In genomic region chr4:54875506-54875905, GRCm38 (mm10) we compare ENCODE assay signal across 28 mouse cellular contexts.
DNase-seq lines count a peak whose midpoint lies in the region; ATAC-seq and TF ChIP-seq lines count a peak whose summit lies in the region.
"Had no signal": no experiment of that assay in that cellular context is flagged by ENCODE, and none has a peak within 500 bp of the region (broad histone marks: within the 10 kb centered on the region; RNA-seq: fewer than 3 reads in every experiment).

No protein-coding gene starts in this region.

- H3K4me3 ChIP-seq in kidney, adult 2 months (ENCODE audit: insufficient read depth, low read depth, low read length) = no peak overlapping the region
- no peak overlapping the region for H3K4me3 ChIP-seq in kidney, embryonic 14.5 days (ENCODE audit: low read length)
- no peak overlapping the region for H3K4me3 ChIP-seq in kidney, postnatal 0 days (replicated peaks; ENCODE audit: low read depth, low read length)
- H3K4me3 ChIP-seq: embryonic facial prominence, embryonic 13.5 days; embryonic facial prominence, embryonic 15.5 days; erythroblast, embryonic 14.5 days; forebrain, embryonic 10.5 days; forebrain, embryonic 12.5 days had no signal

- ATAC-seq in kidney, embryonic 14.5 days (ENCODE audit: low FRiP score, low TSS enrichment) = no peak
- ATAC-seq in kidney, postnatal 0 days (replicated peaks; ENCODE audit: low FRiP score, low read depth) = no peak
- ATAC-seq: CD4-positive, CD25-positive, alpha-beta regulatory T cell, adult 4 months; forebrain, embryonic 14.5 days; forebrain, embryonic 16.5 days had no signal

- peak; percentile 59 for DNase-seq in kidney, adult 2 months
- peak; percentile 15 for DNase-seq in kidney, postnatal 0 days (ENCODE audit: low spot score)
- no peak for DNase-seq in kidney, postnatal 4 days
- DNase-seq in Muller cell, postnatal 12 days (ENCODE audit: inconsistent ontology term) = peak; percentile 76
- DNase-seq in retina, embryonic 14.5 days (ENCODE audit: low spot score) = peak; percentile 35
- no peak for DNase-seq in right cerebral cortex, postnatal 14 days
- no peak for DNase-seq in B cell, adult 2 months
- DNase-seq: adrenal gland, adult 2 months; adrenal gland, postnatal 10 days; adrenal gland, postnatal 25 days; cerebellum, adult 11 months; cerebellum, adult 18-20 months; cerebellum, adult 8-10 months; cerebellum, adult 9-11 months; cerebellum, postnatal 14 days; cerebellum, postnatal 36 days; embryo, embryonic 11 days had no signal

- no peaks in the 10 kb centered on the region for H3K4me1 ChIP-seq in kidney, adult 2 months (ENCODE audit: control insufficient read depth, insufficient read depth, low read length)
- H3K4me1 ChIP-seq in kidney, embryonic 14.5 days (ENCODE audit: control insufficient read depth, insufficient read depth, low read length) = peaks cover 5% of the 10 kb centered on the region; the same call in 1 of the 2 replicates
- H3K4me1 ChIP-seq in kidney, postnatal 0 days (replicated peaks; ENCODE audit: insufficient read depth, low read length) = no peaks in the 10 kb centered on the region
- H3K4me1 ChIP-seq: embryonic facial prominence, embryonic 13.5 days; embryonic facial prominence, embryonic 15.5 days; forebrain, embryonic 10.5 days; forebrain, embryonic 12.5 days had no signal

- no peak for TF ChIP-seq CTCF in kidney, adult 2 months (conservative IDR thresholded peaks at IDR 0.05; ENCODE audit: insufficient read depth, insufficient read length, low read depth, low read length)
- no peak for TF ChIP-seq CTCF in kidney, postnatal 0 days (IDR thresholded peaks at IDR 0.05; ENCODE audit: low read depth)

- H3K27me3 ChIP-seq in kidney, adult 2 months (replicated peaks; ENCODE audit: control insufficient read depth, insufficient read depth, low read length) = no peaks in the 10 kb centered on the region; the same call in 1 of the 2 replicates
- H3K27me3 ChIP-seq in kidney, embryonic 14.5 days (ENCODE audit: control insufficient read depth, insufficient read depth, low read length) = no peaks in the 10 kb centered on the region
- no peaks in the 10 kb centered on the region for H3K27me3 ChIP-seq in kidney, postnatal 0 days (ENCODE audit: insufficient read depth, low read length)
- H3K27me3 ChIP-seq: CH12.LX; embryonic facial prominence, embryonic 13.5 days; embryonic facial prominence, embryonic 15.5 days; forebrain, embryonic 12.5 days had no signal

- TF ChIP-seq POLR2A in kidney, adult 2 months (IDR thresholded peaks at IDR 0.05; ENCODE audit: low read depth, low read length) = no peak

- no peak overlapping the region for H3K27ac ChIP-seq in kidney, adult 2 months (ENCODE audit: insufficient read depth, low read depth, low read length)
- H3K27ac ChIP-seq in kidney, embryonic 14.5 days (ENCODE audit: low read depth, low read length) = no peak overlapping the region
- no peak overlapping the region for H3K27ac ChIP-seq in kidney, postnatal 0 days
- H3K27ac ChIP-seq: embryonic facial prominence, embryonic 13.5 days; embryonic facial prominence, embryonic 15.5 days; forebrain, embryonic 10.5 days; forebrain, embryonic 12.5 days had no signal

- no peaks in the 10 kb centered on the region for H3K9me3 ChIP-seq in kidney, embryonic 14.5 days (ENCODE audit: control insufficient read depth, low read length)
- H3K9me3 ChIP-seq in kidney, postnatal 0 days (replicated peaks; ENCODE audit: low read length) = no peaks in the 10 kb centered on the region
- H3K9me3 ChIP-seq: embryonic facial prominence, embryonic 13.5 days; embryonic facial prominence, embryonic 15.5 days; forebrain, embryonic 10.5 days; forebrain, embryonic 12.5 days had no signal

- WGBS in kidney, adult 2 months = 67% methylated on average over 8 of the region's 8 CpGs
- 72% methylated on average over 8 of the region's 8 CpGs for WGBS in kidney, embryonic 14.5 days
- WGBS in kidney, postnatal 0 days = 67% methylated on average over 8 of the region's 8 CpGs

- no peak overlapping the region for H3K4me2 ChIP-seq in kidney, embryonic 14.5 days (replicated peaks; ENCODE audit: low read depth, low read length)
- no peak overlapping the region for H3K4me2 ChIP-seq in kidney, postnatal 0 days (ENCODE audit: low read length)
- H3K4me2 ChIP-seq: embryonic facial prominence, embryonic 13.5 days; embryonic facial prominence, embryonic 15.5 days; forebrain, embryonic 12.5 days had no signal

- H3K36me3 ChIP-seq in kidney, adult 2 months (ENCODE audit: control insufficient read depth, insufficient read depth, low read length) = no peaks in the 10 kb centered on the region
- H3K36me3 ChIP-seq in kidney, embryonic 14.5 days (ENCODE audit: control insufficient read depth, insufficient read depth, low read length) = no peaks in the 10 kb centered on the region
- H3K36me3 ChIP-seq in kidney, postnatal 0 days (ENCODE audit: insufficient read depth, low read length) = no peaks in the 10 kb centered on the region
- H3K36me3 ChIP-seq: embryonic facial prominence, embryonic 13.5 days; embryonic facial prominence, embryonic 15.5 days; forebrain, embryonic 10.5 days; forebrain, embryonic 12.5 days; G1E had no signal

- no peak overlapping the region for H3K9ac ChIP-seq in kidney, embryonic 14.5 days (ENCODE audit: low read depth, low read length)
- no peak overlapping the region for H3K9ac ChIP-seq in kidney, postnatal 0 days (ENCODE audit: low read depth, low read length)
- H3K9ac ChIP-seq: embryonic facial prominence, embryonic 13.5 days; embryonic facial prominence, embryonic 15.5 days; forebrain, embryonic 12.5 days had no signal

Comparison
In these comparisons a context has a peak if more than half of its experiments do, and no peak if none do; other contexts are left out.
1. DNase-seq: peak in kidney, adult 2 months (single experiment), kidney, postnatal 0 days (single experiment), Muller cell, postnatal 12 days (single experiment) and retina, embryonic 14.5 days (single experiment); none in kidney, postnatal 4 days (0 of 2), right cerebral cortex, postnatal 14 days (single experiment) and B cell, adult 2 months (0 of 2).